Mouse (Mus musculus): ENCODE data around the gene Ankrd44.

- TF ChIP-seq POLR2A (IDR thresholded peaks at IDR 0.05; ENCODE audit: control insufficient read depth, low read depth, low read length) = no peak
- no peak for TF ChIP-seq CTCF (IDR thresholded peaks at IDR 0.05; ENCODE audit: control insufficient read depth, insufficient read depth, insufficient replicate concordance, low read depth, low read length)
These were observed 8.7 kb upstream of the Ankrd44 start for GRCm38 (mm10) chr1:54934911-54935310.

All from testis, adult 2 months (tissue).